Mouse (Mus musculus) layer of hippocampus, adult 11-12 months (tissue): ENCODE measurements at regions not wholly inside any gene's neighbourhood (a gene's known extent, or its start where the extent isn't known, plus 50 kb on each side); places are given as distances from the start of the nearest gene placed in this dataset.

Source experiments
- DNase-seq: peaks from one replicate; pipeline ENCODE4 v3.0.0; 2022; ENCODE audit warnings: low spot score

DNA sequence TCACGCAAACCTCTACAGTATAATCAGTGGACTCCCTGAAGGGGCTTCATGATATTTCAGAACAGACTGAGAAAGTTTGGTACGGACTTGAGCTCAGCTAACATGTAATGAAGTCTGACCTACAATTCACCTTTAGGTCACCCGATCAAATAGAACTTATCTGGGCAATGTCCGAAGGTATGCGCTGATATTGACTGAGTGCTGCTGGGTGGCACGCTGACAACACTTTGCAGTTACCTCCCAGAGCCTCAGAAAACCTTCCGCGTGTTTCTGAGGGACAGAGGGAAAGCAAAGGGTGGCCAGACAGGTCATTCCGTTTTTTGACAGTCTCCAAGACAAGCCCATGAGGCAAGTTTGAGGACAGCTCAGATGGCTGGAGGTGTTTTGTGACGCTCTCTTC lies 115.3 kb upstream of the Nr2f2 start:
- no peak for DNase-seq

DNA sequence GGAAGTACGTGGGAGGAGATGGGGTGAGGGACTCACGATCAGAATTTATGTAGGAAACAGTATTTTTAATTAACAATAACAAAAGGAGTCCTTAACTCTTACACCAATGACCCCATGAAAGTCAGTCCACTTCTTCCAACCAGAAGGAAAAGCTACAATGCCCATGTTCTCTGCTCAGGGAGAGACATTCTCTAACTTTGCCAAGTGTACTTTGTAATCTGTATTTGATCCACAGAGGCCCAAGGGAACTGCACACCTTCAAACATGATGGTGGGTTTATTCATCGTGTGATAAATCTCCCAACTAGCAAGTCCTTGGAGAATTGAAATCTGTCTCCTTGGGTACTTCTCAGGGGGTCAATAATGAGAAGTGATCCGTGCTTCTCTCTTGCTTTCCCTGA lies 106.3 kb upstream of the Nr2f2 start:
- DNase-seq: no peak

- DNase-seq: no peak
Observed at GRCm38 (mm10) chr7:70470557-70470956, 104.0 kb upstream of the Nr2f2 start.

DNA sequence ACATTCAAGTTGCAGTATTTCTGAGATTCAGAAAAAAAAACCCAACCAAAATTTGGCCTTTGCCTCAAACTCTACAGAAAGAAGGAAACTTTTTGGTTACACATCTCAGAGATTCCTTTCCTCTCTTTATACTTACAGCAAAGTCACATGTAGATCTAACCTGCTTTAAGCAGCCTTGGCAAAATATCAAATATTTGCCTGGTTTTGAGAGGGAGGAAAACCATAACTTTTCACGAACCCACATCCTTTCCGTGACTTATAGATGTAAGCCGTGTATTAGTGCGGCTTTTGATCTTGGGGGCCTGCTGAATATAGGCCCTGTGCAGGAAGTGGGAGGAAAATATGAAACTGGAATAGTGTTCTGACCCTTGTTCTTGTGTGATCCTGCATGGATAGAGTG lies 95.6 kb upstream of the Nr2f2 start:
- no peak for DNase-seq

DNA sequence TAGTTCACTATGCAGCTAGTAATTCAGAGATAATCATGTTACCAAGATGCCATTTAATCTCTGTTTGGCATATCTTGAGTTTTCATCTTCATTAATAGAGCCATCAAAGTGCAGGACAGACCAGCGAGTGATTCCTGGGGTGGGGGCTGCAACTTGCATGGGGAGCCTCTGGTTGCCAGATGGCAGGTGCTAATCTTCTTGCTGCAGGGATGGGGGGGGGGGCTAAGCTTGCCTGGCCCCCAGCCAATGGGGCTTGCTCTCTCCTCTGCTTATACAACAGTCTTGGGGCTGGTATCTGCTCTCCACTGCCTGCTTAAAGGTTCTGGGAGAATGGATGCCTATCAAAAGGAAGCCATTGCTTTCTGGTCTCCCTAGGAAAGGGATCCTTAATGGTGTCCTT lies 88.0 kb upstream of the Nr2f2 start:
- no peak for DNase-seq

GRCm38 (mm10) chr7:70452816-70453215 lies 86.3 kb upstream of the Nr2f2 start:
- no peak for DNase-seq

- no peak for DNase-seq
Observed at GRCm38 (mm10) chr7:70438908-70439307, 72.4 kb upstream of the Nr2f2 start.

- no peak for DNase-seq
Observed at GRCm38 (mm10) chr7:70433838-70434237, 67.3 kb upstream of the Nr2f2 start.

- no peak for DNase-seq
Observed at GRCm38 (mm10) chr7:70433358-70433757, 66.8 kb upstream of the Nr2f2 start.

- no peak for DNase-seq
Observed at GRCm38 (mm10) chr7:70431712-70432111, 65.2 kb upstream of the Nr2f2 start.

- no peak for DNase-seq
Observed at GRCm38 (mm10) chr7:70429326-70429725, 62.8 kb upstream of the Nr2f2 start.

DNA sequence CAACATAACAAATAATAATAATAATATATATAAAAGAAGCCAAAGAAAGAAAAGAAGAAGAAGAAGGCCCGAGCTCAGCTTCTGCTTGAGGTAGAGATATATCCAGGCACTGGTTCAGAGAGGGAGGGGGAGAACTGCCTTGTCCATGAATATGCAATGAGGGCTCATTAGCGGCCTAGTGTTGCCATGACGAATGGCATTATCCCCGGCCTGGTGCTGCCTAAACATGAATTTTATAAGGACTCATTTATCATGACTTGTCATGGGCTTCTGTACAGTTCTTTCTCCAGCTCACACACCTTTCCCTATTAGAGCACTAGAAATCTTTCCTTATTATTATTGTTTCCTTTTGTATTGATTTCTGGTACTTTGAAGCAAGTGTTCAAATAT lies 57.7 kb upstream of the Nr2f2 start:
- DNase-seq: no peak

DNA sequence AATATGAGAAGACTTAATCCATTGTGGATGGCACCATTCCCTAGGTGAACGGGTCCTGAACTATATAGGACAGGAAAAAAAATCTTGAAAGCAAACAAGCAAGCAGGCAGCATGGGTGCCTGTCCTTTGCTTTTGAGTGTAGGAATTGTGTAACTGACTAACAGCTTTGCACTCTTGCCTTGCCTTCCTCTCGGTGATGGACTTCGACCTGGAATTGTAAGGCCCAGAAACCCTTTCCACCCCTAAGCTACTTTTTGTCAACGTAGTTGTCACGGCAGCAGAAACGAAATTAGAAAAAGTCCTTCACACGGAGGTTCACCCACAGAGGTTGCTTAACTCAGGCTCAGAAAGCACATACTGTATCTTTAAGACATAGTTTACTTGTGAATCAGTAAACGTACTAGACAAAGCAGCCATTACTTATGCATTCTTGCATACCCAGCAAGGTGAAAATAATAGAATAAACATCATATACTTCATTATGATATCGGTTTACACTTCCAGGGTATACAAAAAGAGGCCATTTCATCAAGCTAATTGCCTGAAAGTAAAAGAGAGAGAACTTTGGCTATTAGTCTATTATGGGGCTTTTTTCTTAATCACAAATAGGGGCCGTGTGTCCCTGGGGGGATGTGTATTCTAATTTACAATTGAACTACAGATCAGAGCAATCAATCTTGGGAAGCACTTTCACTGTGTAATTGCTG lies 57.1 kb upstream of the Nr2f2 start:
- no peak for DNase-seq

GRCm38 (mm10) chr7:70416185-70416941 lies 49.8 kb upstream of the Nr2f2 start:
- no peak for DNase-seq
